Mouse (Mus musculus): ENCODE measurements around the gene Shc4.

DNA sequence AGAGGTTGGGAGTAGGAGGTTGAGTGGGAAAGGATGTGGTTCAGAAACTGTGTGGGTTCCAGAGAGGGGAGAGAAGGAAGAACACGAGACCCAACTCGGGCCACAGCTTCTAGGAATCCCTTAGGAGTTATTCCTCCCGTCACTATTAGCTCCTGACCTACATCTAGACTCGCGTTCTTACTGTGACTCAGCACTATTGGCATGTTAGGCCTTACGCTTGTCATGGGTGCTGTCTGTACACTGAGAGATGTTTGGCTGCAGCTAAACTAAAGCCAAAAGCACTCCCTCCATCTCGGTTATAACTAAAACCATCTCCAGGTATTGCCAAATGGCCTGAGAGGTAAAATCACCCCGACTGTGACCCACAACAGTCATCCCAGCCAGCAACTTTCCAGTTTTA is 7.3 kb downstream of the Shc4 start:
- TF ChIP-seq CTCF (IDR thresholded peaks at IDR 0.05; ENCODE audit: low read depth) (no peak), EP300 (IDR thresholded peaks at IDR 0.05; ENCODE audit: low read depth) (no peak)

All from liver, postnatal 0 days (tissue).